Mouse (Mus musculus) cerebellum, adult 2 months (tissue): Measurements from ENCODE around the gene Ppp1r37.

Experiments used
- CTCF ChIP-seq: fragments of 200-500 bp; IDR thresholded peaks from 2 replicates; pipeline ENCODE4 v1.5.1; 2011; ENCODE audit warnings: low read depth, mild to moderate bottlenecking, control low read depth, low read length, moderate library complexity, borderline replicate concordance; ENCODE audit not compliant: insufficient read depth
- POLR2A ChIP-seq: fragments of 200-500 bp; IDR thresholded peaks from 2 replicates; pipeline ENCODE4 v1.6.1; 2011; ENCODE audit warnings: low read length, control low read depth, borderline replicate concordance; ENCODE audit not compliant: insufficient read depth

- TF ChIP-seq POLR2A: no peak
- TF ChIP-seq CTCF: no peak
Measured at GRCm38 (mm10) chr7:19607291-19607690, 44.4 kb upstream of the Ppp1r37 start.
